Mouse (Mus musculus) E14TG2a.4 (cell line): ENCODE data around the gene Tnfsf10.

Experiments used
- CTCF ChIP-seq: conservative IDR thresholded peaks from 2 replicates; pipeline ENCODE4 v1.5.1; 2014; ENCODE audit warnings: low read length
- POU5F1 ChIP-seq: IDR thresholded peaks from 2 replicates; pipeline ENCODE4 v1.6.1; 2014; ENCODE audit warnings: low read length, borderline replicate concordance

DNA sequence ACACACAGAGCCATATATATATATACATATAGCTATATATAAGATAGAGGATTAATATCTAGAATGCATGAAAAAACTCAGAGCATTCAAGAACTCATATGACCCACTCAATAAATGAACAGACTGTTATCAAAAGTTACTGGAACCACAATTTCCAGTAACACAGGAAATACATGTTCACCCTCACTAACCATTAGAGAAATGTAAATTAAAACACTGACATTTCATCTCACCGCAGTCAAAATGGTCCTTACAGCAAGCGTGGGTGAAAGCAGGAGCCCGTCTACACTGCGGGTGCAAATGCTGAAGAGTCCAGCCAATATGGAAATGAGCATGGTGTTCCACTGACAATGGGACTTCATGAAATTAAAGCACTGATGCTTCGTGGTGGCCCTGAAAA is 13.9 kb downstream of the Tnfsf10 start:
- no peak for TF ChIP-seq CTCF
- TF ChIP-seq POU5F1 = no peak
